Comparison of ENCODE assay signal across 26 mouse cellular contexts in genomic region chr11:39619356-39619755, GRCm38 (mm10).
"Had no signal": no experiment of that assay in that cellular context is flagged by ENCODE, and none has a peak within 500 bp of the region (broad histone marks: within the 10 kb centered on the region; RNA-seq: fewer than 3 reads in every experiment).

No protein-coding gene starts in this region.

- H3K4me3 ChIP-seq: kidney, embryonic 15.5 days; limb, embryonic 10.5 days; limb, embryonic 13.5 days; liver, embryonic 12.5 days; liver, embryonic 15.5 days; lung, embryonic 15.5 days; megakaryocyte, embryonic 14.5 days; midbrain, embryonic 10.5 days; midbrain, embryonic 13.5 days; myocyte; neural tube, embryonic 13.5 days; stomach, embryonic 15.5 days had no signal

- H3K27ac ChIP-seq: kidney, embryonic 15.5 days; limb, embryonic 10.5 days; limb, embryonic 13.5 days; liver, embryonic 12.5 days; liver, embryonic 15.5 days; lung, embryonic 15.5 days; midbrain, embryonic 10.5 days; midbrain, embryonic 13.5 days; neural tube, embryonic 13.5 days; stomach, embryonic 15.5 days had no signal

- DNase-seq: kidney, adult 11 months; kidney, adult 8-10 months; kidney, postnatal 10 days; kidney, postnatal 36 days; liver; lung, adult 18-20 months; lung, postnatal 10 days; lung, postnatal 36 days; retina, postnatal 1 day; right cerebral cortex, postnatal 25 days; spleen, adult 18-20 months; thymus, adult 2 months; thymus, postnatal 14 days; thymus, postnatal 4 days had no signal
